Mouse (Mus musculus) stomach, embryonic 16.5 days (tissue): ENCODE data around the gene Cend1. TPM values are rescaled to one million over a fixed set of nuclear protein-coding genes. Genes with fewer than 3 reads are reported as not detected.

Experiments
- ATAC-seq: fragments of 200-750 bp; cut with Nextera tagmentation; 2 replicates; pipeline ENCODE4 v1.8.0; 2017; ENCODE audit warnings: moderate number of reproducible peaks, moderate TSS enrichment; ENCODE audit not compliant: insufficient read depth, low FRiP score
- H3K27ac ChIP-seq: fragments of 300-500 bp; sonication (generic); 2 replicates; pipeline ENCODE4 v1.5.1; 2014; ENCODE audit warnings: low read length
- H3K27me3 ChIP-seq: fragments of 300-500 bp; sonication (generic); 2 replicates; pipeline ENCODE4 v1.6.1; 2014; ENCODE audit warnings: low read length, control low read depth, mixed read lengths; ENCODE audit not compliant: control insufficient read depth, insufficient read depth
- H3K36me3 ChIP-seq: fragments of 300-500 bp; sonication (generic); 2 replicates; pipeline ENCODE4 v1.6.1; 2014; ENCODE audit warnings: low read length; ENCODE audit not compliant: control insufficient read depth, insufficient read depth
- H3K4me1 ChIP-seq: fragments of 300-500 bp; sonication (generic); 2 replicates; pipeline ENCODE4 v1.6.1; 2014; ENCODE audit warnings: low read length, control low read depth, mixed read lengths; ENCODE audit not compliant: control insufficient read depth, insufficient read depth
- H3K4me2 ChIP-seq: fragments of 300-500 bp; sonication (generic); 2 replicates; pipeline ENCODE4 v1.6.1; 2014; ENCODE audit warnings: low read depth, low read length, mixed read lengths
- H3K4me3 ChIP-seq: fragments of 300-500 bp; sonication (generic); replicated peaks from 2 replicates; pipeline ENCODE4 v1.5.1; 2014; ENCODE audit warnings: mild to moderate bottlenecking, low read length
- H3K9ac ChIP-seq: fragments of 300-500 bp; sonication (generic); 2 replicates; pipeline ENCODE4 v1.6.1; 2014; ENCODE audit warnings: low read length
- H3K9me3 ChIP-seq: fragments of 300-500 bp; sonication (generic); replicated peaks from 2 replicates; pipeline ENCODE4 v1.6.1; 2016; ENCODE audit warnings: low read length, control low read depth; ENCODE audit not compliant: control insufficient read depth
- WGBS: fragments of 180-500 bp; shearing (Covaris S2); extraction: QIAGEN DNeasy Blood & Tissue Kit; methylation state at CpG from one replicate; pipeline ENCODE4 v1.1.7; 2014; 5-methylcytosine and 5-hydroxymethylcytosine counted together
- polyA plus RNA-seq: library from polyadenylated mRNA; unstranded; fragments of >200 nt; fragmentation: Nextera tagmentation; extraction: Ambion mirVana; gene quantifications from 2 replicates; pipeline ENCODE4 v1.2.1, GENCODE M21; 2015

Gene Cend1
- polyA plus RNA-seq, 1 experiment from 2014 or later = 2.6 TPM

- H3K4me3 ChIP-seq = no peak overlapping the region
- H3K9ac ChIP-seq = no peak overlapping the region
- H3K27ac ChIP-seq = no peak overlapping the region; the same call in 1 of the 2 replicates
- peaks cover 31% of the 10 kb centered on the region for H3K4me1 ChIP-seq
- no peak for ATAC-seq
- 37% methylated on average over 5 of the region's 5 CpGs for WGBS
- no peak overlapping the region for H3K4me2 ChIP-seq
- H3K36me3 ChIP-seq = no peaks in the 10 kb centered on the region
- peaks cover 23% of the 10 kb centered on the region for H3K27me3 ChIP-seq
- no peaks in the 10 kb centered on the region for H3K9me3 ChIP-seq
Observed at GRCm38 (mm10) chr7:141460001-141460390, 30.7 kb upstream of the Cend1 start.

- Histone ChIP-seq H3K9ac (no peak overlapping the region), H3K4me3 (no peak overlapping the region), H3K9me3 (no peaks in the 10 kb centered on the region), H3K36me3 (no peaks in the 10 kb centered on the region), H3K27ac (no peak overlapping the region), H3K27me3 (peaks cover 21% of the 10 kb centered on the region), H3K4me2 (no peak overlapping the region), H3K4me1 (peaks cover 24% of the 10 kb centered on the region)
- ATAC-seq = no peak
- whole genome bisulfite sequencing = 90% methylated on average over 17 of the region's 17 CpGs
Observed at GRCm38 (mm10) chr7:141459301-141459711, 30.0 kb upstream of the Cend1 start.

- 88% methylated on average over 11 of the region's 11 CpGs for WGBS
Observed at GRCm38 (mm10) chr7:141458661-141459060, 29.4 kb upstream of the Cend1 start.

GRCm38 (mm10) chr7:141457986-141458660, 28.8 kb upstream of the Cend1 start:
- Histone ChIP-seq H3K27me3 (peaks cover 12% of the 10 kb centered on the region), H3K9ac (no peak overlapping the region), H3K4me3 (no peak overlapping the region), H3K27ac (no peak overlapping the region), H3K9me3 (no peaks in the 10 kb centered on the region), H3K4me1 (peaks cover 24% of the 10 kb centered on the region), H3K36me3 (no peaks in the 10 kb centered on the region), H3K4me2 (no peak overlapping the region)
- 74% methylated on average over 15 of the region's 15 CpGs for WGBS
- no peak for ATAC-seq

More at GRCm38 (mm10) chr7:141458661-141459060, 29.4 kb upstream of the Cend1 start:
- peaks cover 18% of the 10 kb centered on the region for H3K27me3 ChIP-seq
- peaks cover 24% of the 10 kb centered on the region for H3K4me1 ChIP-seq
- no peak for ATAC-seq
- H3K36me3 ChIP-seq = no peaks in the 10 kb centered on the region
- no peak overlapping the region for H3K9ac ChIP-seq
- H3K4me2 ChIP-seq = no peak overlapping the region
- H3K27ac ChIP-seq = no peak overlapping the region
- no peaks in the 10 kb centered on the region for H3K9me3 ChIP-seq
- no peak overlapping the region for H3K4me3 ChIP-seq

DNA sequence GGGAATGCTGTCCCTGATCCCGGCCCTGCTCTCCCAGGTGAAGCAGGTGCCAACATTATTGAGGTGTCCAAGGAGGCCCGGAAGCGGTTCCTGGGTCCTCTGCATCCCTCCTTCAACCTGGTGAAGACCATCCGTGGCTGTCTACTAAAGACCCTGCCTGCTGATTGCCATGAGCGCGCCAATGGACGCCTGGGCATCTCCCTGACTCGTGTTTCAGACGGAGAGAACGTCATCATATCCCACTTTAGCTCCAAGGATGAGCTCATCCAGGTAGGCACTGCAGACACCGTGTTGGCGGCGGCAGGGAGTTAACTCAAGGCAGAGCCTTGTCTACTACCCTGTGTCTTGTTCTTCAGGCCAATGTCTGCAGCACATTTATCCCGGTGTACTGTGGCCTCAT, 27.9 kb upstream of the Cend1 start:
- Histone ChIP-seq H3K27me3 (peaks cover 9% of the 10 kb centered on the region), H3K9me3 (no peaks in the 10 kb centered on the region), H3K4me3 (no peak overlapping the region), H3K36me3 (peaks cover 1% of the 10 kb centered on the region; the same call in 1 of the 2 replicates), H3K27ac (no peak overlapping the region), H3K4me2 (no peak overlapping the region), H3K9ac (no peak overlapping the region), H3K4me1 (peaks cover 24% of the 10 kb centered on the region)
- WGBS = 92% methylated on average over 14 of the region's 14 CpGs
- no peak for ATAC-seq

- Histone ChIP-seq H3K4me2 (peak overlapping the region; percentile 89), H3K4me3 (no peak overlapping the region)
Observed at GRCm38 (mm10) chr7:141456739-141457138, 27.4 kb upstream of the Cend1 start.

GRCm38 (mm10) chr7:141455610-141456314, 26.5 kb upstream of the Cend1 start:
- peaks cover 15% of the 10 kb centered on the region; the same call in 1 of the 2 replicates for H3K36me3 ChIP-seq
- no peaks in the 10 kb centered on the region for H3K9me3 ChIP-seq
- peaks cover 2% of the 10 kb centered on the region; the same call in 1 of the 2 replicates for H3K27me3 ChIP-seq
- peaks cover 11% of the 10 kb centered on the region for H3K4me1 ChIP-seq
- 2% methylated on average over 23 of the region's 23 CpGs for WGBS
- peak overlapping the region; percentile 81 for H3K9ac ChIP-seq
- peak; percentile 25 for ATAC-seq
- H3K4me3 ChIP-seq = peak overlapping the region; percentile 70
- peak overlapping the region; percentile 76 for H3K27ac ChIP-seq
- H3K4me2 ChIP-seq = peak overlapping the region; percentile 89

More at GRCm38 (mm10) chr7:141456739-141457138, 27.4 kb upstream of the Cend1 start:
- WGBS = 84% methylated on average over 6 of the region's 6 CpGs
- Histone ChIP-seq H3K9ac (no peak overlapping the region), H3K4me1 (peaks cover 21% of the 10 kb centered on the region), H3K9me3 (no peaks in the 10 kb centered on the region), H3K36me3 (peaks cover 6% of the 10 kb centered on the region; the same call in 1 of the 2 replicates), H3K27me3 (peaks cover 7% of the 10 kb centered on the region), H3K27ac (no peak overlapping the region)
- ATAC-seq = no peak

- WGBS = under 1% methylated on average over 45 of the region's 45 CpGs
- H3K4me1 ChIP-seq = peaks cover 4% of the 10 kb centered on the region; the same call in 1 of the 2 replicates
- H3K9me3 ChIP-seq = no peaks in the 10 kb centered on the region
- H3K27me3 ChIP-seq = no peaks in the 10 kb centered on the region
- peak within 1 kb of the TSS; percentile 76 for H3K27ac ChIP-seq
- H3K36me3 ChIP-seq = peaks cover 17% of the 10 kb centered on the region; the same call in 1 of the 2 replicates
- peak; percentile 89 for ATAC-seq
- H3K4me3 ChIP-seq = peak within 1 kb of the TSS; percentile 70
- H3K4me2 ChIP-seq = peak within 1 kb of the TSS; percentile 89
- H3K9ac ChIP-seq = peak within 1 kb of the TSS; percentile 81
Observed at GRCm38 (mm10) chr7:141454967-141455551, 25.8 kb upstream of the Cend1 start, which contains the start of gene Pnpla2. Gene Pnpla2 (plus strand): TSS chr7:141455198.

- no peaks in the 10 kb centered on the region for H3K9me3 ChIP-seq
- H3K4me2 ChIP-seq = no peak overlapping the region
- peaks cover 2% of the 10 kb centered on the region for H3K4me1 ChIP-seq
- H3K9ac ChIP-seq = no peak overlapping the region
- 74% methylated on average over 2 of the region's 2 CpGs for WGBS
- H3K27me3 ChIP-seq = no peaks in the 10 kb centered on the region
- no peak overlapping the region for H3K4me3 ChIP-seq
- H3K36me3 ChIP-seq = peaks cover 18% of the 10 kb centered on the region; the same call in 1 of the 2 replicates
- ATAC-seq = no peak
- no peak overlapping the region for H3K27ac ChIP-seq
Observed at GRCm38 (mm10) chr7:141453636-141454035, 24.3 kb upstream of the Cend1 start.
